8 mouse cellular contexts compared by ENCODE assay signal in the genomic region with DNA sequence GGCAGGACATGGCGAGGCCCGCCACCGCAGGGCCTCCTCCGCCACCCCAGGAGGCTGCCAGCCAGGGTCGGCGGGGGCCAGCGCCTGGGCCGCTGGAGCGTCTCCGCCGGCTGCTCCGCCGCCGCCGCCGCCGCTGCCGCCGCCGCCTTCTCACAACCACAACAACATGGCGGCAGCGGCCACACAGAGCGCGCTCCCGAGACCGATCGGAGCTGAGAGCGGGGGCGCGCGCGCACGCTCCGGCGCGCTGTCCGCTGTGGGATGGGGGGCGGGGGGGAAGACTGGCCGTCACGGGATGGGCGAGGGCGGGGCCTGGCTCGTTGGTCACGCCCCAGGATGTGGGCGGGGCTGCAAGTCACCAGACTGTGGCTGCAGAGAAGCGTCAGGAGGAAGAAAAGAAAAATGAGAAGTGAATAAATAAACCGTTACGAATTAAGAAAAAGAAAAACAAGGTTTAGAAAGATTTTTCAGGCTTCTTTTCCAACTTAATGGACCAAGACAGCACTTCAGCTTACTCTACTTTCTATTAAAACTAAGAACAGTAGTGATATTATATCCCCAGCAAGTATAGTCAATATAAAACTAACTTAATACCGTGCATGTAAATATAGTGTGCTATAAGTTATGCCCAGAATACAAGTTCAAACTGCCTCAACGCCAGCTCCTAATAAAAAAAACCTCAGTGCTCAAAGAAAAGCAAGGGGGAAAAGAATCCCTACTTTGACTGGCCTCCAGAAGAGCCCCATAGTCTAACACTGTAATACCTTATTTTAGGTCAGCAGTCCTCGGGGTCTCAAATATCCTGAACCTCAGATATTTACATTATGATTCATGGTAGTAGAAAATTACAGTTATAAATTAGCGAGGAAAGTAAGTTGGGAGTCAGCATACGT. TPM values are rescaled to one million over a fixed set of nuclear protein-coding genes. Genes with fewer than 3 reads are reported as not detected.
DNase-seq lines count a peak whose midpoint lies in the region; ATAC-seq lines count a peak whose summit lies in the region.

A gene (minus strand): TSS at position 256 of the 893 bp plus-strand sequence.

- peak; percentile 95 for ATAC-seq in hindbrain, embryonic 11.5 days (ENCODE audit: low FRiP score)

- no peaks in the 10 kb centered on the region for H3K36me3 ChIP-seq in hindbrain, embryonic 11.5 days (ENCODE audit: control insufficient read depth, insufficient read depth, low read length)

- no peaks in the 10 kb centered on the region for H3K9me3 ChIP-seq in hindbrain, embryonic 11.5 days (ENCODE audit: control insufficient read depth, low read length)

- H3K4me3 ChIP-seq in hindbrain, embryonic 11.5 days (ENCODE audit: low read depth, low read length), result peak within 1 kb of the TSS; percentile 94

- H3K4me1 ChIP-seq in hindbrain, embryonic 11.5 days (replicated peaks; ENCODE audit: control insufficient read depth, insufficient read depth, low read length), result peaks cover 2% of the 10 kb centered on the region; the same call in 1 of the 2 replicates

- H3K27me3 ChIP-seq in hindbrain, embryonic 11.5 days (ENCODE audit: control insufficient read depth, insufficient read depth, low read length), result no peaks in the 10 kb centered on the region

- peak within 1 kb of the TSS; percentile 91 for H3K27ac ChIP-seq in hindbrain, embryonic 11.5 days (ENCODE audit: low read depth, low read length)

- peak; percentile 98 for DNase-seq in MN1 (ENCODE audit: low spot score)
- DNase-seq in cerebellum, adult 9-10 months, result peak; percentile 92
- peak; percentile 74 to 92 for DNase-seq in frontal cortex, adult 2 months (ENCODE audit: extremely low spot score in 1 of 2, low spot score in 1 of 2)
- peak; percentile 98 for DNase-seq in hindbrain, embryonic 11.5 days (ENCODE audit: low spot score)
- peak; percentile 88 to 93 for DNase-seq in layer of hippocampus, postnatal 10 days (ENCODE audit: low spot score in 2 of 2)
- peak; percentile 98 for DNase-seq in lung, postnatal 10 days
- DNase-seq in ovary, postnatal 36 days (ENCODE audit: low spot score), result peak; percentile 95
- DNase-seq in thymus, postnatal 25 days, result peak; percentile 98

- 9% methylated on average over 32 of the region's 53 CpGs for WGBS in hindbrain, embryonic 11.5 days

- peak within 1 kb of the TSS; percentile 98 for H3K9ac ChIP-seq in hindbrain, embryonic 11.5 days (ENCODE audit: low read depth, low read length)

- peak within 1 kb of the TSS; percentile 53 for H3K4me2 ChIP-seq in hindbrain, embryonic 11.5 days (replicated peaks; ENCODE audit: low read depth, low read length)

RNA-seq across cellular contexts. Expression of the gene that starts here (rescaled TPM):
- polyA plus RNA-seq in frontal cortex, adult 2 months (2012; rRNA removed), result 38.8 and 45.1 TPM in 2 replicates
- 29.2 and 33.1 TPM in 2 replicates for polyA plus RNA-seq in hindbrain, embryonic 11.5 days (2014; fragmentation: Nextera tagmentation; extraction: Ambion mirVana)
- total RNA-seq in layer of hippocampus, postnatal 10 days (2021), result 10 to 100 TPM; 59.0 to 62.6 TPM

Comparison
In these comparisons a context has a peak if more than half of its experiments do, and no peak if none do; other contexts are left out.
1. Peak in every context shown above with its lines: DNase-seq, ATAC-seq, H3K4me3 ChIP-seq and H3K27ac ChIP-seq.